Mouse (Mus musculus) liver, adult 2 months (tissue): Measurements from ENCODE around the gene Neurod1. TPM values are rescaled to one million over a fixed set of nuclear protein-coding genes. Genes with fewer than 3 reads are reported as not detected.

ENCODE experiments used
- DNase-seq: peaks from one replicate; pipeline ENCODE4 v3.0.0-alpha.2; 2011; ENCODE audit warnings: low read depth, low spot score; ENCODE audit errors: extremely low read depth
- H3K27ac ChIP-seq: fragments of 200-500 bp; replicated peaks from 2 replicates; pipeline ENCODE4 v1.5.1; 2012; ENCODE audit warnings: low read depth, mild to moderate bottlenecking, control low read depth, inconsistent platforms, low read length; ENCODE audit not compliant: insufficient read depth
- H3K27me3 ChIP-seq: fragments of 200-500 bp; 2 replicates; pipeline ENCODE4 v1.6.1; 2012; ENCODE audit warnings: mild to moderate bottlenecking, moderate library complexity, low read length, inconsistent platforms; ENCODE audit not compliant: control insufficient read depth, insufficient read depth
- H3K36me3 ChIP-seq: fragments of 200-500 bp; 2 replicates; pipeline ENCODE4 v1.6.1; 2012; ENCODE audit warnings: low read length, inconsistent platforms; ENCODE audit not compliant: control insufficient read depth, insufficient read depth
- H3K4me1 ChIP-seq: fragments of 200-500 bp; 2 replicates; pipeline ENCODE4 v1.6.1; 2011; ENCODE audit warnings: low read length; ENCODE audit not compliant: control insufficient read depth, insufficient read depth
- H3K4me3 ChIP-seq: fragments of 200-500 bp; 2 replicates; pipeline ENCODE4 v1.5.1; 2011; ENCODE audit warnings: low read depth, mild to moderate bottlenecking, control low read depth, low read length, moderate library complexity; ENCODE audit not compliant: insufficient read depth
- H3K79me2 ChIP-seq: fragments of 200-500 bp; 2 replicates; pipeline ENCODE4 v1.6.1; 2012; ENCODE audit warnings: inconsistent platforms, mild to moderate bottlenecking, low read length, moderate library complexity; ENCODE audit not compliant: control insufficient read depth, insufficient read depth
- H3K9ac ChIP-seq: fragments of 200-500 bp; 2 replicates; pipeline ENCODE4 v1.6.1; 2012; ENCODE audit warnings: low read depth, mild to moderate bottlenecking, control low read depth, inconsistent platforms, low read length
- CTCF ChIP-seq: fragments of 200-500 bp; IDR thresholded peaks from 2 replicates; pipeline ENCODE4 v1.5.1; 2011; ENCODE audit warnings: low read depth, low read length, control low read depth
- POLR2A ChIP-seq: fragments of 200-500 bp; IDR thresholded peaks from 2 replicates; pipeline ENCODE4 v1.6.1; 2011; ENCODE audit warnings: low read length, control low read depth; ENCODE audit not compliant: insufficient read depth; ENCODE audit errors: extremely low read depth
- WGBS: fragments of 180-500 bp; shearing (Covaris S2); methylation state at CpG from one replicate; pipeline ENCODE4 v1.1.7; 2018; 5-methylcytosine and 5-hydroxymethylcytosine counted together
- polyA plus RNA-seq: library from polyadenylated mRNA; depleted of rRNA; stranded (reverse); fragments of >200 nt; gene quantifications from 2 replicates; pipeline ENCODE4 v1.2.3, GENCODE M21; 2012; rRNA removed
- total RNA-seq: library from RNA; depleted of rRNA; stranded (reverse); fragments of >200 nt; gene quantifications from 2 replicates; pipeline ENCODE4 v1.2.3, GENCODE M21; 2014; rRNA removed

The Neurod1 gene
- total and polyA plus RNA-seq, 2 experiments: not detected

DNA sequence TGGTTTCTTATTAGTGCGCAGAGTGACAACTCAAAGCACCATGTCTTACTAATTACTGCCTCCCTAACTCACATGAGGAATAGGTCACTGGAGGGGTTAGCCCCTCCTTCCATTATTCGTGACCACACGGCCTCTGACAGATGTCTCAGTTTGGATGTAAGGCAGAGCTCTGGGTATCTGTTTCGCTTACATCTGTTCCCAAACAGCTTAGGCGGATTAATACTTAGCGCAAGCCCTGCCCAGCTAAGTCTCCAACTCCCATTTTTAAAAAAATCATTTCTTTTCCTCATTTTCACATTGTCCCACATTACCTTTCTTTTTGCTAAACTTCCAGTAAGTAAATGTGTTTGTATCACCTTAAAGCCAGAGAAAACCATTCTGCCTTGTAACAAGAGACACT, 34.9 kb downstream of the Neurod1 start:
- WGBS: 82% methylated on average over 6 of the region's 6 CpGs
- TF ChIP-seq CTCF (no peak), POLR2A (no peak)
- no peak for DNase-seq
- H3K27me3 ChIP-seq: no peaks in the 10 kb centered on the region
- H3K36me3 ChIP-seq: no peaks in the 10 kb centered on the region
- no peak overlapping the region for H3K27ac ChIP-seq
- H3K4me1 ChIP-seq: no peaks in the 10 kb centered on the region
- H3K9ac ChIP-seq: no peak overlapping the region
- no peak overlapping the region for H3K4me3 ChIP-seq
- H3K79me2 ChIP-seq: no peaks in the 10 kb centered on the region

DNA sequence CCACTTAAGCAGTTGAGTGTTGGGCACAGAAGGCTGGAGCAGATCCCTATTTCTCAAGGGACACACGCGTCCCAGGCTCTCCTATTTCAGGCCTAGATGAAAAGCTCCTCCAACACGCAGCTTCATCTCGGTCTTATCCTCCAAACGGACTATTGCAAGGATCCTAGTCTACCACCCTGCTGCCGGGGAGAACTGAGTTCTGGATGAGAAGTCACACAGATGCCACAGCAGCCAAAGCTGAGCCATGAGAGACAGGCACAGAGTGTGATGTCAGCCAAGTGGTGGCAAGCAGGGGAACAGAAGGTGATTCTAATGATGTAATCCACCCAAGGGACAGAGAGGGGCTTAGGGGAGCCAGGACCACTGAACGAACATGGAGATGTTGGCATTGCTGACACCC, 42.0 kb downstream of the Neurod1 start:
- 90% methylated on average over 7 of the region's 7 CpGs for WGBS
- no peak for TF ChIP-seq CTCF
- no peak for TF ChIP-seq POLR2A

DNA sequence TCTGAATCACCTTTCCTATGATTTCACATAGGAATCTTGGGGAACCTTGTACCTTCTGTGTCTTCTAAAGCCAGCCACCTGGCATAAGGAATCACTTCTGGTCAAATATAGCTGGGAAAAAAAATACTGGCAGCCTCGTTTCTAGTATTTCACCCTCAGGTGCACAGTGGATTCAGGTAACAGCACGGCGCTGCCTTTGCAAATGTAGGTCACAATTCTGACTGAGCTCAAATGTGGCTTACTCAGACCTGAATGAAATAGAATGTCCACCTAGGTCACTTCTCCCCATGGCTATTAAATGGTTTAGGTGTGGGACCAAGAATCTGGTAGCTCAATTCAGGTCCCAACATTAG, 45.7 kb downstream of the Neurod1 start:
- H3K36me3 ChIP-seq: no peaks in the 10 kb centered on the region
- H3K27ac ChIP-seq: no peak overlapping the region
- WGBS: 79% methylated on average over 3 of the region's 3 CpGs
- no peaks in the 10 kb centered on the region for H3K27me3 ChIP-seq
- no peaks in the 10 kb centered on the region for H3K79me2 ChIP-seq
- DNase-seq: no peak
- H3K4me1 ChIP-seq: no peaks in the 10 kb centered on the region
- H3K4me3 ChIP-seq: no peak overlapping the region
- TF ChIP-seq CTCF (no peak), POLR2A (no peak)
- H3K9ac ChIP-seq: no peak overlapping the region

More for the DNA sequence above, 42.0 kb downstream of the Neurod1 start:
- Histone ChIP-seq H3K79me2 (no peaks in the 10 kb centered on the region), H3K4me3 (no peak overlapping the region), H3K4me1 (no peaks in the 10 kb centered on the region), H3K9ac (no peak overlapping the region), H3K36me3 (no peaks in the 10 kb centered on the region), H3K27me3 (no peaks in the 10 kb centered on the region), H3K27ac (no peak overlapping the region)
- DNase-seq: no peak

DNA sequence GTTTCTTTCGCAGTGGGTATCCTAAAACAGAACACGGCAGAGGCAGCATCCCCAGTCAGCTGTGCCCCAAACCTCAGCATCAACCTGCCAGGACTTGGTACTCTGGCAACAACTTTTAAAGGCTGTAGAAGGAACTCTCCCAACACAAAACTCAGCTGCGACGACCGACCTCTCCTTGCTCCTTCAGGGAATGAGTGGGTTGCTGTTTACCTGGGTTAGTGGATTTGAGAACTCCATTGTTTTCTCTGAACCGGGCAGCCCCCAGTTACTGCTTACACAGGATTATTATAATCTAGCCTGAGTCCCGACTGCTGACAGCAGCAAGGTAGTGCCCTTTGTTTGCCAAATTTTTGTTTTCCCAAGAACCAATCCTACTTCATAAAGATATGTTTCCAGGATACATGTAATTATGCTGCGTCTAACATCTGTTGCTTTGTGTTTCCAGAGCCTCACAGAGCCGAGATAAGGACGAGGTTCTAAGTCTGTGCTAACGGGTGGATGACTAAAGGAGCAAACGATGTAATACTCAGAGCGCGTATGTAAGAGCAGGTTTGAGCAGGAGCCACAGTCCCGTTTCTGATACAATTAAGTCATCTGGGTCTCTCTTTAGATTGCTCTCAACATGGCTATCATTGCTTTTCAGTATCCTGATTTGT, 46.2 kb downstream of the Neurod1 start:
- TF ChIP-seq CTCF (no peak), POLR2A (no peak)
- H3K27me3 ChIP-seq: no peaks in the 10 kb centered on the region
- H3K27ac ChIP-seq: no peak overlapping the region
- no peak for DNase-seq
- H3K79me2 ChIP-seq: no peaks in the 10 kb centered on the region
- no peaks in the 10 kb centered on the region for H3K36me3 ChIP-seq
- H3K4me1 ChIP-seq: no peaks in the 10 kb centered on the region
- WGBS: 57% methylated on average over 15 of the region's 15 CpGs
- no peak overlapping the region for H3K9ac ChIP-seq
- H3K4me3 ChIP-seq: no peak overlapping the region

DNA sequence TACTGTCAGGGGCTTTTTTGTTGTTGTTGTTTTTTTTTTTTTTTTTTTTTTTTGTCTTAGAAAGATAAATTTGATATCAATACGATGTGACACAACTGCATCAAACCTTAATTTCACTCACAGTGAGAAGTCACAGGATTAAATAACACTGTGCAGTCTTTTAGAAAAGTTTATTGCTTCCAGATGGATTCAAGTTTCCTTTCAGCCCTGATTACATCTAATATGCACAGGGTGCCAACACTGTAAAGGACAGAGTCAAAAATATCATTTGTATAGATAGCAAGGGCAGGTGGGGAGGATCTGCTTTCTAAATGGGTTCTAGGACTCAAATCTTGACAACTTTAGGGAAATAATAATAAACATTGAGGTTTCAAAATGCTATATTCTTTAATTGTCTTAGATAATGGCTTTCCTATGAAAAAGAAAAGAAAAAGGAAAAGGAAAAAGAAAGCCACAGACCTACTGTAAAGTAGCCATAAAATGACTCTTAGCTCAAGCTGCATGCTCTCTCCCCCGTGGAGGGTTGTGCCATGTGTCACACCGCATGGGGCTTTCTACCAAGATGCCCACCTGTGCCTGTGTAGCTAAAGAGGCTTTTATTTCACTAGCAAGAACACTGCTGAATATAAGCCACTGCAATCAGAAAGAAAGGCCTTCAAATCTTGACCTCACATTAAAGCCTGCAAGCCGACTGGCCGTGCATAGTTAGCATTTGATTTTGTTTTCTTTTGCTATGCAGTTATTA, 50.7 kb downstream of the Neurod1 start:
- Histone ChIP-seq H3K4me3 (no peak overlapping the region), H3K4me1 (no peaks in the 10 kb centered on the region), H3K27ac (no peak overlapping the region), H3K9ac (no peak overlapping the region), H3K36me3 (no peaks in the 10 kb centered on the region), H3K27me3 (no peaks in the 10 kb centered on the region), H3K79me2 (no peaks in the 10 kb centered on the region)
- no peak for DNase-seq
- 88% methylated on average over 5 of the region's 5 CpGs for WGBS
- TF ChIP-seq POLR2A: no peak
- no peak for TF ChIP-seq CTCF

Other genes with a start within 250 kb of the Neurod1 start
- gene Itga4, start 201.3 kb downstream of the Neurod1 start, total RNA-seq: 2.0 and 2.2 TPM in 2 replicates
- 0.21 and 0.48 TPM in 2 replicates for gene Itga4, start 201.3 kb downstream of the Neurod1 start, polyA plus RNA-seq
- gene Cerkl, start within 50 bp of the Neurod1 start, total RNA-seq: 4.1 and 6.2 TPM in 2 replicates
- 2.6 and 2.7 TPM in 2 replicates for gene Cerkl, start within 50 bp of the Neurod1 start, polyA plus RNA-seq
- gene Itprid2, start 178.6 kb upstream of the Neurod1 start, total RNA-seq: 21.4 and 22.8 TPM in 2 replicates
- gene Itprid2, start 178.6 kb upstream of the Neurod1 start, polyA plus RNA-seq: 5.9 and 7.8 TPM in 2 replicates